ENCODE assay signal across 7 mouse cellular contexts in genomic region chr1:155025862-155026478, GRCm38 (mm10).
DNase-seq lines count a peak whose midpoint lies in the region; ATAC-seq and TF ChIP-seq lines count a peak whose summit lies in the region.

No protein-coding gene starts in this region.

- 0 out of 2 replicates have a peak, but pooled peaks cover under 1% of the 10 kb centered on the region for H3K4me1 ChIP-seq in forebrain, embryonic 14.5 days (ENCODE audit: control insufficient read depth, insufficient read depth, low read length)
- H3K4me1 ChIP-seq in hindbrain, embryonic 11.5 days (replicated peaks; ENCODE audit: control insufficient read depth, insufficient read depth, low read length): peaks cover 1% of the 10 kb centered on the region

- no peak overlapping the region for H3K4me3 ChIP-seq in forebrain, embryonic 14.5 days (ENCODE audit: low read depth, low read length)
- H3K4me3 ChIP-seq in hindbrain, embryonic 11.5 days (ENCODE audit: low read depth, low read length): no peak overlapping the region

- no peak for DNase-seq in Patski (ENCODE audit: low read depth, low spot score)
- peak; percentile 81 for DNase-seq in c-Kit-positive CD71-positive TER-119-positive erythroid progenitor cells, embryonic 14.5 days (ENCODE audit: low spot score)
- DNase-seq in forebrain, embryonic 14.5 days (ENCODE audit: low spot score): peak; percentile 94
- peak; percentile 91 for DNase-seq in hindbrain, embryonic 11.5 days (ENCODE audit: low spot score)
- peak; percentile 89 for DNase-seq in layer of hippocampus, postnatal 10 days (ENCODE audit: low spot score in 2 of 2)
- DNase-seq in right cerebral cortex, postnatal 10 days (ENCODE audit: low spot score in 2 of 2): peak; percentile 88 to 89

- no peaks in the 10 kb centered on the region for H3K36me3 ChIP-seq in forebrain, embryonic 14.5 days (ENCODE audit: control insufficient read depth, insufficient read depth, low read length)
- H3K36me3 ChIP-seq in hindbrain, embryonic 11.5 days (ENCODE audit: control insufficient read depth, insufficient read depth, low read length): no peaks in the 10 kb centered on the region

- CTCF ChIA-PET in Patski (lab: Charles Lee): interaction anchor here (0.6 to 5.4 kb wide), 22 partner anchors 11 to 258 kb away, joined by 3 to 42 read pairs (median 4); no protein-coding TSS in a partner anchor

- H3K9ac ChIP-seq in forebrain, embryonic 14.5 days (ENCODE audit: low read length): no peak overlapping the region
- no peak overlapping the region for H3K9ac ChIP-seq in hindbrain, embryonic 11.5 days (ENCODE audit: low read depth, low read length)

- H3K9me3 ChIP-seq in forebrain, embryonic 14.5 days (replicated peaks; ENCODE audit: control insufficient read depth, low read length): no peaks in the 10 kb centered on the region
- H3K9me3 ChIP-seq in hindbrain, embryonic 11.5 days (ENCODE audit: control insufficient read depth, low read length): no peaks in the 10 kb centered on the region

- H3K27ac ChIP-seq in forebrain, embryonic 14.5 days (ENCODE audit: low read depth, low read length): 0 out of 2 replicates have a peak overlapping the region, but pooled peaks have one; percentile 27
- no peak overlapping the region for H3K27ac ChIP-seq in hindbrain, embryonic 11.5 days (ENCODE audit: low read depth, low read length)

- H3K4me2 ChIP-seq in forebrain, embryonic 14.5 days (ENCODE audit: low read length): no peak overlapping the region
- H3K4me2 ChIP-seq in hindbrain, embryonic 11.5 days (replicated peaks; ENCODE audit: low read depth, low read length): no peak overlapping the region

- no peaks in the 10 kb centered on the region for H3K27me3 ChIP-seq in Patski
- no peaks in the 10 kb centered on the region for H3K27me3 ChIP-seq in forebrain, embryonic 14.5 days (replicated peaks; ENCODE audit: control insufficient read depth, insufficient read depth, low read length)
- H3K27me3 ChIP-seq in hindbrain, embryonic 11.5 days (ENCODE audit: control insufficient read depth, insufficient read depth, low read length): peaks cover 5% of the 10 kb centered on the region; the same call in 1 of the 2 replicates

- TF ChIP-seq CTCF in Patski (IDR thresholded peaks at IDR 0.05): peak; percentile 90

- 6% methylated on average over 5 of the region's 5 CpGs for WGBS in forebrain, embryonic 14.5 days
- 7% methylated on average over 5 of the region's 5 CpGs for WGBS in hindbrain, embryonic 11.5 days

- in situ Hi-C loops in Patski (cut with MboI; ENCODE audit: low pct_unique_long_range_greater_than_20kb): loop anchor here (5.0 kb wide), 2 partner anchors 191 to 256 kb away; no protein-coding TSS in a partner anchor

- ATAC-seq in Patski: peak; percentile 80
- ATAC-seq in forebrain, embryonic 14.5 days: peak; percentile 85
- ATAC-seq in hindbrain, embryonic 11.5 days (ENCODE audit: low FRiP score): peak; percentile 48; the same call in 1 of the 2 replicates
- ATAC-seq in megakaryocyte, adult 5-6 weeks (ENCODE audit: poor library complexity, severe bottlenecking): peak; percentile 62

- POLR2A ChIA-PET in Patski (lab: Charles Lee): interaction anchor here (0.8 kb wide), 1 partner anchor 15 kb away, joined by 3 read pairs; no protein-coding TSS in a partner anchor
